Mouse (Mus musculus) telencephalon, adult 2 months (tissue): ENCODE measurements around the gene Kcnq1.
A peak's percentile ranks its signal among the peaks of the same experiment; 100 is the strongest.

Experiments
- DNase-seq: peaks from one replicate; pipeline ENCODE4 v3.0.0-alpha.2; 2011; ENCODE audit warnings: low read depth, low spot score

Gene Kcnq1

DNA sequence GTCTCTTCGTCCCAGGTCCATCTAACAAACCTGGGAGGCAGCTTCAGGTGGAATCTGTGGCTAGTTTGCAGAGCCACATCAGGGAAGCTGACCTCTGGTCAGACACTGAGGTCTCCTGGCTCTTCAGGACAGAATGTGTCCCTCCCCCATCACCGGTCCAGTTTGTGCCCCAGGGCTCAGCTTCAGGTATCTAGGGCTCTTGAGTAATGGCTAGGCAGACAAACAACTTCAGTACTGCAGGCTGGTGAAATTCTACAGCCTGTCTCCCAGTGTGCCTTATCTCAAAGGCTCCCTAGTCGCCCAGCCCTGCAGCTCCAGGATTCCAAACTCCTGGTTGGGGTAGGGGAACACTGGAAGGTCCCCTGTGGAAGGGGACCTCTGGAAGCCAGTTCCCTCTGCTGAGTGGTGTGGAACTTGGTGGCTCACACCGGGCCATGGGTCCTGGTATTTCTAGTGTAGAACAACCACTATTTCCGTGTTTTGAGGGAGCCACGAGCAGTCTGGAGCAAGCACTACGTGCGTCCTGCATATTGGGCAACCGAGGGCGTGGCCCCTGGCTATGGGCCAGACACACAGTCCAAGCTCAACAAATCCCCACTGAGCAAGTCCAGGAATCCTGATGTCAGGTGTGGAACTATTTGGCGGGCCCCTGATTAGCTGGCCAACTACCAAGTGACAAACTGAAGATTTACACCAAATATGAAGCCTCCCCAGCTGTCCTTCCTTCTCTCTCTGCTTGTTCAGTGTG lies 207.6 kb downstream of the Kcnq1 start:
- DNase-seq: no peak

DNA sequence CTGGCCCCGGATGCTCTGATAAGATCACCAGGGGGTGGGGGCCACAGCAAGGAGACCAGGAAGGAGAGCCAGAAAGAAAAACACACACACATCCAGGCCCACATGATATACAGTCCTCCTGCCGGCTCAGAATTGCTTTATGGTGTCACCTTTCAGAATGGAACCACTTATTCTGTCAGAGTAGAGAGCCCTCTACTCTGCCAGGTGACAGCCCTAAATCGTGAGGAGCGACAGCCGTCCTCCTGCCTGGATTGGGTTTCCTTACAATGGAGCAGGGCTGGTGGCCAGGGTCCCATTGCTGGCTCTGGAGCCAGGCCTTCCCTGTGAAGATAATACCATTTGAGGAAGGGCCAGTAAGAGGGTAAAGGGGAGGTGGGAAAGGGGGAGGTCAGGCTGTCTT lies 212.3 kb downstream of the Kcnq1 start:
- no peak for DNase-seq

DNA sequence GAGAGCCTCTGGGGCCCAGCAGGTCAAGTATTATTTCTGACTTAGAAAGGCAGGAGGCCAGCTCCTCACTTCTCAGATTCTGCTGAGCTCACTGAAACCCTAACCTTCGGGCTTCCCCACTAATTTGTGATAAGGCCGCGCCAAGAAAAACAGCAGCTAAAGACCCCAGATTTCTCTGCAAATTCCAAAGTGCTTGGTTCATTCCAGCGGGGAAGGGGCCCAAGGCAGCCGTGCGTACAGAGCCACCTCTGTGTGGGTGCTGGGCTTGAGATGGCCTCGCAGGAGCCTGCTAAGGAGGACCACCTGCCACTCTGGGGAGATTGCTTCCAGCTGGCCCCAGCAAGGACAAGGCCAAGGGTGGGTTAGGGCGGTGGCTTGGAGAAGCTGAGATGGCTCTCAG lies 214.2 kb downstream of the Kcnq1 start:
- no peak for DNase-seq

DNA sequence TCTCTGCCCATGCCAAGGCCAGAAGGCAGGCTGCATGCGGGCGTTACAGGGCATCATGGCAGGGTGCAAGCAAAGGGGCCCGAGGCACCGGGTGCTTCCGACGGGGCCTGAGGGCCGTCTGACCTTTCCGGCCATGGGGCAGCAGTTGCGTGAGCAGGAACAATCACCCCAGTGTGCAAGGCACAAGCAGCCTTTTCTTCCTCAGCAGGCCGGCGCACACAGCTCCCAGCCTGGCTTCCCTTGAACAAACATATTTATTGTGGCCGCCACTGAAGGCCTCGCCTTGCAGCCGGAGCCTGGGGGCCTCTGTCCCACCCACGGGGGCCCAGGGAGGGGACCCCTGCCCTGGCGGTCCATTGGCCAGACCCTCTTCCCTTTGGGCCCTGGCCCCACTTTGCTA lies 218.9 kb downstream of the Kcnq1 start:
- DNase-seq: no peak

DNA sequence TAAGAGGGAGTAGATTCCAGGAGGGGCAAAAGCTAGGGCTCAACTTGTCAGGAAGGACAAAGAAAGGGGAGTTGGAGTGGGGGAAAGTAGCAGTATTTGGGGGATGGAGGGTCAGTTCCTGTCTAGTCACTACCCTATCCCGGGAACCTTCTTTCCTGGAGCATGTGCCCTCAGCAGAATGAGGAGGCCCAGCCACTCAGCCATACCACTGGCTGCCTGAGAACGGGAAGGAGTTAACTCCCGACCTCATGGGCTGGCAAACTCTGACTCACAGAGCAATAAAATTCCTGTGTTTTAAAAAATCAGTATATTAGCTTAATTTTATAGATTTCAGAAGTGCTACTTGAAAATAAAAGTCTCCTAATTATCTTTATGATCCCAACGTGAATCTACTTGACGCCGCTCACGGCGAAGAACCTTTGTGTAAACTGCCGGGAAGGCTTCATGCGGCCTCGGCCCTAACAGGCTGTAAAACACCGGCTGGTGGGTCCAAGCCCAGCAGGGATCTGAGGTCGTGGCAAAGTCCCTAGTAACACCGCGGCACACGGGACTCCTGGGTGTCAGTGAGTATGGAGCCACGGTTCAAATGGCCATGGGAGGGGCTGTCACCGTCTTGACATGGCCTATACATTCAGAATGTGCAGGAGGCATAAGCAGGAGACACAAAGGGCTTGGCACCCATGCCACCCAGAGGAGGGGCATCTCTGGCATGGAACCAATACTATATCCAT lies 222.2 kb downstream of the Kcnq1 start:
- DNase-seq: no peak

DNA sequence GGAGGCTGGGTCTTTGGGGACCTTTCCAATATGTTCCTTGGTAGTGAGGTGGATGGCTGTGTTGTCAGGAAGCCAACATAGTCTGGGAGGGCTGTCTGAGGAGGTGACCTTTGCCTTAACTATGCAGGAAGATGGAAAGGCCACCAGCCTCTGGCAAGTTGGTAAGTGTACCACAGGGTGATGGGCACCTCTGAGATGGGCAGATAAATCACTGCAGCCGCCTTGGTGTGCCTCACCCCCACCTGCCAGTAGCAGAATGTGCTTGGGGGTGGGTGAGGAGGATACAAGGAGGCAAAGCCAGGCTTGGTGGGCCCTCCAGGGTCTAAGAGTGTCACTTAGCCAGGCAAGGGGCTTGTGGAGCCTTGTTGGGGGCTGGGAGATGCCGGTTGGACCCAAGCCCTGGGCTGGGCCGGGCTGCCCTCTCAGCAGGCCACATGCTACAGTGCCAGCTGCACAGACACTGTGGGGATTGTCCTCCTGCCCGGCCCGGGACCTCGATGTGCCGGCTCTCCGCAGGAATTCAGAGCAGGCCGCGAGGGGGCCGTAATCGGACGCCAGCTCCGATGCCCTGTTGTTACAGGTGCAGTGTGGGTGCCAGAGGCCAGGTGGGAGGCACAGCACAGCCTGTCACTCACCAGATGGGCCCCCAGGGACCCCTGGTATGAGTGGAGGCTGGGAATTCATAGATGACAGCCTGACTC lies 223.1 kb downstream of the Kcnq1 start:
- DNase-seq: peak; percentile 9

DNA sequence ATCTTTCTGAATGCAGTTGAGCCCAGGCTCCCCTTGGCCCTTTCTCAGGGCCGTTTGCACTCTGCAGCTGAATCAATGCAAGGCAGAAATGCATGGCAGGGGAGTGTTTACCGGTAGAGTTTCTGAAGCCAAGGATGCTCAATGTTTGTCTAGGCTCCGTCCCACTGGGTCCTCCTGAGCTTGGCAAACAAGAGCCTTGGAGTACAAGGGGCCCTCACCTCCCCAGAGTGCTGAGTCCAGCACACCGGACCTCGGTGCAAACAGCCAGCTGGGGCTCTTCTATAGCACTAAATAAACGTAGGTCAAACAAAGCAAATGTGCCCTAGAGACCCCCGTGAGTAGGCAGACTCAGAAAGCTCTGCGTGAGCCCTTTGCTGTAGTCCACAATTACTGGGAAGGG lies 226.9 kb downstream of the Kcnq1 start:
- no peak for DNase-seq

DNA sequence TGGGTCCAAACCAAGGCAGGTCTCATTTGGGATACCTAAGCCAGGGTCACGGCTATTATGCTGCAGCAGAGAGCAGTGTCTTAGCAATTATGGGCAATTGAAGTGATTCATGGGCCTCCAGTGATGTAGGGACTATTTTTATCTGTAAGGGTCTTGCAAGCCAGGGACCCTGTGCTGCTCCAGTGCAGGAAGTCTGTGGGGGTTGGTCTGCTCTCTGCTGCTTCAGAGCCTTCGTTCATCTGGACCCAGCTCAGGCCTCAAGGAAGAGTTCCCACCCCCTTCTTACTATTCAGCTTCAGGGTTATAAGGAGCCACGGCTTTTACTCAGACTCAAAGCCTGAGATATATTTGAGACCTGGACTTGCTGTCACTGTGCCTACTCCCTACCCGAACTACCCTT lies 227.4 kb downstream of the Kcnq1 start:
- DNase-seq: no peak

DNA sequence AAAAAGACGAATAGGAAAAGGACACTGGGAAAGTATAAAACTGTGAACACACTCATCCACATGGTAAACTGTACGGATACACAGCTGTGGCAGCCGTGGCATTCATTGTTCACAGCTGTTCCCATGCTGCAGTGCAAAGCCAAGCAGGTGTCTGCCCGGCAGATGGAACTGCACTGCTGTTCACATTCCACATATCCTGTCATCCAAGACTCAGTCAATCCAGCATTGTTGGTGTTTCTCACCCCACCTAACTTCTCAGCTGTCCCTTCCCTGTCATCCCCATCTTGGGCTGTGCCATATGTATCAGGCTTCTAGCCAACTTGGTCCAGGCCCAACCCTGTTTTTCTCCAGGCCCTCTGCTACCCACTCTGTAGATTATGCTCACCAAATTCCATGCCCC lies 232.5 kb downstream of the Kcnq1 start:
- no peak for DNase-seq

DNA sequence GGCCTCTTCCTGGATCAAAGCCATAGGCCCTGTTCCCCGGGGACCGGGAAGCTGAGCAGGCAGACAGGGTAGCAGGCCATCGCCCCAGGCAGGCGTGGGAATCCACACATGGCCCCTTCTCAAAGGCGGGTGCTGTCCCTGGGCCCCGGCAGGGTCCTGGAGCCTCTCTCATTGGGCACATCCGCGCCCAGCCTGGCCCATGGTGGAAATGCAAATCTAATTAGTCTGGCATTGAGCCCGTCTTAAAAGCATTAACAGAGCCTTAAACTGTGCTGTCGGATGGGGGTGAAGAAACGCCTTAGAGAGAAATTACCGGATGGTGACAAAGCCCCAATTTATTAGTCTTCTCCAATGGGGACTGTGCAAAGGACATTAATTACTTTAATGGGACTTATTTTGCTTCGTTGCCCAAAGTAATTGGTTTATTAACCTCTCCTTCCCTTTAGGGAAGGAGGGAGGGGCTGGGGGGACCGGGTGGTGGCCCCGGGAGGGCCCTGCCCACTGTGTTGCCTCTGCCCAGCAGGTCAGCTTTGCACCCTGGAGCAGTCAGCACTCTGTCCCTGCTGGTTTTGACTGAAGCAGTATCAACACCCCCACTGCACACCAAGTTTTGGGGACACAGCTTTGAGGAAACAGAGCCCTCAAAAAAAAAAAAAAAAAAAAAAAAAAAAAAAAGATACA lies 234.6 kb downstream of the Kcnq1 start:
- no peak for DNase-seq

DNA sequence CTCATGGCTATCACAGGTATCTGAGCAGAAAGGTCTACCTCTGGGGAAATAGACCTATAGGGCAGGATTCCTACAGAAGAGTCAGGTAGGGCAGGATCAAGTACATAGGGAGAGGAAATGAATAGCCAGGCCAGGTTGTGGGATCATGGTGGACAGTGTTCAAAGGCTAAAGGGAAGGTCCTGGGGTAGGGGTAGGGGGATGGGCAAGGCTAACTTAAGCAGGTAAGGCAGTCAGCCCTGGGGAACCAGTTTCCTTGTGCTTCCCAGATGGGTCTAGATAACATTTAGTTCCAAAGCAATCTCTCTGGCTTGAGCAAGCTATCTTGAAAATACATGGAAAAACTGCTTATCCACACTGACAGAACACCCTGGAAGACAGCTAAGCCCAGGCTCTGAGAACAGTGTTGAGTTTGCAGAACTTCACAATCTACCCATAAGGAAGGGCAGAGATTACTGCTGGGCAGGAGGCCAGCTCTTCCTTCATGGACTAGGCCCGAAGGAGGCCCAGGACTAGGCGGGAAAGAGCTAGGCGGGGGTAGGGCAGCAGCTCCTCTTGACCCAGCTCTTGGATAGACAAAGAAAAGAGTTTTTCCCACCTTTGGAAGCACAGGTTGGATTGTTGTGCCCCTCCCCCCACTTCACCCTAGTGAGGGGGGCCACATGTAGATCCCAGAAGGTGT lies 235.3 kb downstream of the Kcnq1 start:
- DNase-seq: no peak

DNA sequence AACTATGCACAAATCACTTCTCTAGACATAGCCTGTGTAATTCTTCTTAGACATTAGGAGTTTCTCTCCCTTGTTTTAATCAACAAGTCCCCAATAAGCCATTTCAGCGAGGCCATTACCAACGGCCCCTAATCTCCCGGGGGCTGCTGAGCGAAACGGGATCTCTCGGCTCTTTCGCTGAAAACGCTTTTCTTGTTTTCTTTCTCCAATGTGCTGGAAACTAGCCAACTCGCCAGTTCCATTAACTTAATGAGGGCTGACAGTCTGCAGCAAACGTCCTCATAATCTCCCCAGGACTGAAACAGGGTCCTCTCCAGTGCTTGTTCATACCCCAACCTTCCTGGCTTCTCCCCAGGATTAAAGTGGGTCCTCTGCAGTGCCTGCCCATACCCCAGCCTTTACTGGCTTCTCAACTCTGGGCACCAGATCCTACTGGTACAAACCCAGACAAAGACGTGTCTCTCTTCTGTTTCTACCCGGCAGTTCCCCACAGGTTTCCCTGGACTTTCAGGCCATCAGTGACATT lies 237.7 kb downstream of the Kcnq1 start:
- no peak for DNase-seq

DNA sequence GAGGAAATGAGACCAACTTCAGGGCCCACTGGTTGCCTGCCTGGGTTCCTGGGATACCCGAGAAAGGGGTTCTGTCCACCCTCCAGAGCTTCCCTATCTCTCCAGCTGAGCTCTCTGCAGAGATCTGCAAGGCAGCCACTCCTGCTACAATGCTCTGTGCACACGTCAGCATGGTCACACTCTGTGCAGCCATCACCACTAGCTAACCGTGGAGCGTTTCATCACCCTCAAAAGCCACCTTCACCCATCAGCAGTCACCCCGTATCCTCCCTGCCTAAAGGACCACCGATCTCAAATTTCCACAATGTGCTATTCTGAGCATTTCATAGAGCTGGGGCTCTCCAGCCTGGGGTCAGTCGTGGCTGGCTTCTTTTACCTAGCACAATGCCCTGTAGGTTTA lies 243.1 kb downstream of the Kcnq1 start:
- no peak for DNase-seq

DNA sequence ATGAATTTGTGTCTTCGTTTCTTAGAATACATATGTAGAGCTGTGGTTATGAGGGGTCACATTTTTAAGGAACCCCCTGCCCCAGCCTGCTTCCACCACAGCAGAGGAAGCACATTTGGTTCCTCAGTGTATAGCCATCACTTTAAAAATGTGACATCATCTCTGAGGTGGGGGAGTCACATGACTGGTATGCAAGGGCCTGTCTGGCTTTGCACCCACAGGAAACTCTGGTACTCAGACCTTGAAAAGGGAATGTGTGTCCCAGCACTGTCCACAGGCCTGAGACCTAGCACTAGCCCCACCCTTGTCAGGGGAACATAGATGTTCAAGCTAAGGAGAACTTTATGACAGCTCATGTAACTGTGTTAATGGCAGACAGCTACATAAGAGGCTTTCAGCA lies 243.7 kb downstream of the Kcnq1 start:
- DNase-seq: no peak

DNA sequence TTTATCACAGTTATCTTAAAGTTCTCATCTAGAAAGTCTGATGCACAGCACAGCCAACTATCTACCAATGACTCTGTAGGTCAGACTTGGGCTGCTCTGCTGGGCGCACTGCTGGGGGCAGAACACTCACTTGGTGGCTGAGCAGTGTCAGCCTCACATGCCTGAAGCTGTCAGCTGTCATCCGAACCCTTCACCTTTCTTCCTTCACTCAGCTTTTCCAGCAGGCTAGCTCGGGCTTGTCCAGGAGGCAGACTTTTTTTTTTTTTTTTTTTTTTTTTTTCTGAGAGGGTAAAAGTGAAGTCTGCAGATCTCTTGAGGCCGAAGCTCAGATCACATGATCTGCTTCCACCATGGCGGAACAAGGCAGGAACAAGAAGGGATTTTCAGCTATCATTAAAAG lies 249.7 kb downstream of the Kcnq1 start:
- DNase-seq: no peak

DNA sequence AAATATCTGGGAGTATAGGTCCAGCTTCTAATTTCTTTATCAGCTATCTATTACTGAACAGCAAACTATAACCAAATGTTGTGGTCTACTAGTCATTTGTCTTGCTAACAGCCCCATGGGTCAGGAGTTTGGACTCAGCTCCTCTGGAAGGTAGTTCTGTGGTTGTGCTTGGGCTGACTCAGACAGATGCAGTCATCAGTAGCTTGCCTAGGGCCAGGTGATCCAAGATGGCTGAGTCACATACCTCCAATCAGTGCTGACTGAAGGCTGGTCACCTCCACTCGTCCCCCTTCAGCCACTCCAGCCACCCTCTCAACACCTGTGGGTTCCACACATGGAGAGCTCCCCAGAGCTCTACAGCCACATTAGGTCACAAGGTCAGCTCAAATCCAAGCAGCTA lies 250.9 kb downstream of the Kcnq1 start:
- DNase-seq: no peak

DNA sequence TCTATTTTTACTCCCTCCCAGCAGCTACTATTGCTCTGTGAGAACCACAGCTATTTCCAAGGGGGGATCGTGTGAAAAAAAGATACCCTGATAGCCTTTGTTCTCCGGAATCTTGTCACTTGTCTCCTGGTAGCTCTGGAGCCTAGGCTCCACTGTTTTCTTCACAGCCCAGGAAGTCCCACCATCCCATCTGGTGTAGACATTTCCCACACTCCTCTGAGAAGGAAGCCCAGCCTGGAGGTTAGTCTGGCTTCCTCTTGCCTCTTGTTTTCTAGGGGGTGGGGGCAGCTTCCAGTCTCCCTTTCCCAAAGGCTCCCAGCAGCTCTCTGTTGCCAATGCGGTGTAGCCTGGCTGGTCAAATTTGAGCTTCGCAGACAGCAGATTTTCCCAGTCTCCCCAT lies 251.7 kb downstream of the Kcnq1 start:
- DNase-seq: no peak

DNA sequence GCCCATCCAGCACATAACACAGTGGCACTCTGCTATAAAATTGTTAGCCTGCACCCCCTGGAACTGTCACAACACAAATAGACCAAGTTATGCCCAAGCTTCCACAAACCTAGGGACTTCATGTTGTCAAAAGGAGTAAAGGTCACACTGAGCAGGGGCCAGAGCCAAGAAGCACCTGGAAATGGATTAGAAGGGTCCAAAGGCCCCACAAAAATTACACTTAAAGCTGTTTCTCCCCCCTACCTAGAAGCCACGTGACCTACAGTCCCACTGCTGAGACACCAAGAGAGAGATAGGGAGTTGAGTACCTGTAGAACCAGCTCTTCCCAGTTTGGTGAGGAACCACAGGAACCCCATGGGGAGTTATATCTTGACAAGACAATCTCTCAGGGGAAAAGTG lies 253.6 kb downstream of the Kcnq1 start:
- no peak for DNase-seq

DNA sequence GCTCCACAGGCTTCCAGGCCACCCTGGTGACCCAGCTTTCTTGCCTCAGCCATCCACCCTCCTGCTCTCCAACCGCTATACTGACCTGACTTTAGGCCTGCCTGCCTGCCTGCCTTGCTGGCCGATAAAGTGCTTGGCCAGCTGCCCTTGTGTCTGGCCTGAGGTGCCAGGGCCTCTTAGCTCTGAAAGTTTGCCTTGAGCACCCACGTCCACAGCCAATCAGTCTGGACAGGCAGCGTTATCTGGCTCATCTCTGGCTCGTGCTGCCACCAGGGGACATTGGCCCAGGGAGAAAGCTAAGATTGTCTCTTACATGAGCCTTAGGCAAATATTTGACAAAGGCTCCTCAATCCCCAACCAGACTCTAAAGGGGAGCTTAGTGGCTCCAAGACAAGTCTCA lies 254.6 kb downstream of the Kcnq1 start:
- no peak for DNase-seq

DNA sequence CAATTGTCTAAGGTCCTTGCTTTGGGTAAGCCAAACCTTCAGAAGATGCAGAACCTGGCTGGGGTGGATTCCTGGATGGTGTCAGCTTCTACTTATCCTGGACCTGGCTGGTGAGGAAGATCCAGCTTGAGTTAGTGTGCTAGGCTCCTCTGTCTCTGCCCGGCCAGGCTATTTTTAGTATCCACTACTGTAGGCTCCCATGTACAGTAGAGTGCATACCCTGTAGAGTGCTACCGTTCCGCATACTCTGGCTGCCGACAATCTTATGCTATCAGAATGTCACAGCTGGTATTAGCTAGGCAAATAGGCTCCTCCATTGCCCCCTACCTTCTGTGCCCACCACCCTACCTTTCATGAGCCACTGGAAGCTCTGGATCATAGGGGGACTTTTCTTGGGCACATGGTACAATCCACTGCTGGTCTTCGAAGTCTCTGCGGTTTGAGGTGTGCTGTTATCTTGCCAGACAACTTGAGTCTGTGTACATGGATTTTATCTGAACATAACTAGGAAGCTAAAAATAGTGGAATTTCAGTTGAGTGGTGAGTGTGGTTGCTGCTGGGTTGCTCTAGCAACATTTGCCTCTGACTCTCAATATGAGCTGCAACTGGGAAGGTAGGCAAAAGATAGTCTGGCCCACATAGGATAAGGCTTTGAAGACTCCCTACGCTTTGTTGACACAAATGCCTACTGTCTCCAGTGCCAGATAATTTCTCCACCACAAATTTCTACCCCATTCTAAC lies 258.1 kb downstream of the Kcnq1 start:
- DNase-seq: peak; percentile 65
